Mouse (Mus musculus): ENCODE measurements around the gene Vmn2r83.

GRCm38 (mm10) chr10:79537271-79537670, 68.7 kb downstream of the Vmn2r83 start:
- TF ChIP-seq EP300 (IDR thresholded peaks at IDR 0.05; ENCODE audit: low read depth) (no peak), CTCF (IDR thresholded peaks at IDR 0.05; ENCODE audit: low read depth) (no peak)

All from heart, postnatal 0 days (tissue).